Mouse (Mus musculus) A20 (cell line): Measurements from ENCODE around the gene Poldip2.

Source experiments
- DNase-seq: peaks from one replicate; pipeline ENCODE4 v3.0.0-alpha.2; 2011; ENCODE audit warnings: low read depth, low spot score

Gene Poldip2

GRCm38 (mm10) chr11:78512025-78512957 lies at the start of gene Poldip2, which contains the start of gene Tmem199:
TSS of gene Poldip2 (plus strand) at chr11:78512193.
TSS of gene Tmem199 (minus strand) at chr11:78512172.
- DNase-seq = peak; percentile 93

- no peak for DNase-seq
These were observed 49.3 kb upstream of the Poldip2 start for GRCm38 (mm10) chr11:78462669-78463068.

GRCm38 (mm10) chr11:78463286-78464036 lies 48.5 kb upstream of the Poldip2 start:
- no peak for DNase-seq

- DNase-seq = no peak
These were observed 46.9 kb upstream of the Poldip2 start for GRCm38 (mm10) chr11:78465116-78465515.

- peak; percentile 86 for DNase-seq
These were observed 46.3 kb upstream of the Poldip2 start, which contains the start of gene Slc46a1 for GRCm38 (mm10) chr11:78465568-78466180. TSS of gene Slc46a1 (plus strand) at chr11:78465697.

- DNase-seq = no peak
These were observed 45.6 kb upstream of the Poldip2 start for GRCm38 (mm10) chr11:78466242-78466912.

GRCm38 (mm10) chr11:78467515-78467914 lies 44.5 kb upstream of the Poldip2 start:
- DNase-seq = no peak

GRCm38 (mm10) chr11:78467932-78468331 lies 44.1 kb upstream of the Poldip2 start:
- DNase-seq = no peak

- no peak for DNase-seq
These were observed 40.5 kb upstream of the Poldip2 start for GRCm38 (mm10) chr11:78471326-78472103.

GRCm38 (mm10) chr11:78475289-78475688 lies 36.7 kb upstream of the Poldip2 start:
- DNase-seq = no peak

GRCm38 (mm10) chr11:78483639-78484038 lies 28.4 kb upstream of the Poldip2 start:
- DNase-seq = no peak

- DNase-seq = peak; percentile 61
These were observed 23.8 kb upstream of the Poldip2 start for GRCm38 (mm10) chr11:78488168-78488567.

- DNase-seq = no peak
These were observed 21.2 kb upstream of the Poldip2 start for GRCm38 (mm10) chr11:78490781-78491241.

GRCm38 (mm10) chr11:78495904-78496303 lies 16.1 kb upstream of the Poldip2 start:
- DNase-seq = no peak

- DNase-seq = no peak
These were observed 14.9 kb upstream of the Poldip2 start for GRCm38 (mm10) chr11:78497071-78497541.

- DNase-seq = peak; percentile 97
These were observed 14.2 kb upstream of the Poldip2 start, which contains the start of gene Sarm1 for GRCm38 (mm10) chr11:78497544-78498522. TSS of gene Sarm1 (minus strand) at chr11:78497754.

- DNase-seq = no peak
These were observed 13.0 kb upstream of the Poldip2 start, which contains the start of gene Vtn for GRCm38 (mm10) chr11:78499004-78499403. TSS of gene Vtn (plus strand) at chr11:78499091.

- DNase-seq = no peak
These were observed 12.4 kb upstream of the Poldip2 start for GRCm38 (mm10) chr11:78499543-78499942.
